Mouse (Mus musculus) left cerebral cortex, adult 6 months (tissue): ENCODE measurements around the gene Olfr1444. TPM values are rescaled to one million over a fixed set of nuclear protein-coding genes. Genes with fewer than 3 reads are reported as not detected.

Experiments
- long read RNA-seq, 2 experiments: library from polyadenylated mRNA; unstranded; transcript quantifications; one replicate each; pipeline ENCODE4 v2.0.0; 2019 to 2020
- polyA plus RNA-seq: library from polyadenylated mRNA; unstranded; fragments of <200 nt; fragmentation: Nextera tagmentation; gene quantifications from 2 replicates; pipeline ENCODE4 v1.2.3, GENCODE M21; 2021

Gene Olfr1444
- polyA plus RNA-seq = not detected in 2 replicates
- long read RNA-seq, experiment 1 = 0 reads
- long read RNA-seq, experiment 2 = 0 reads

DNA sequence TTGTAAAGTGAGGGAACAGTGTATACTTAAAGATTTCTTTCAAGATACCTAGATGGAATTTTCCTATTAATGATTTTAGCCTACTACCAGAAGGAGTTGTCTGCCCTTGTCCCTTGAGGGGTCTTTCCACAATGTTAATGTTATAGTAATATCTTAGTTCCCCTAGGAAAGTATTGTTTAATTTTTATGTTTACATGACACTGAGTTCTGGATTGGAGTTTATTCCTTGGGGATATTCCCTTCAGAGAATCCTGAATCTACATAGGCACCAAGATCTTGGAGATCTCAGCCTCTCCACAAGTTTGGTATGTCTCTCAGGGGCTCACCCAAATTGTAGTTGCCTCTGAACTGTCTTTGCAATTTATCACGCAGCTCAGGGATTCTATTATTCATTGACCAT, at the start of gene Olfr1444:
TSS of gene Olfr1444 (plus strand) at position 301 of the 400 bp plus-strand sequence.

DNA sequence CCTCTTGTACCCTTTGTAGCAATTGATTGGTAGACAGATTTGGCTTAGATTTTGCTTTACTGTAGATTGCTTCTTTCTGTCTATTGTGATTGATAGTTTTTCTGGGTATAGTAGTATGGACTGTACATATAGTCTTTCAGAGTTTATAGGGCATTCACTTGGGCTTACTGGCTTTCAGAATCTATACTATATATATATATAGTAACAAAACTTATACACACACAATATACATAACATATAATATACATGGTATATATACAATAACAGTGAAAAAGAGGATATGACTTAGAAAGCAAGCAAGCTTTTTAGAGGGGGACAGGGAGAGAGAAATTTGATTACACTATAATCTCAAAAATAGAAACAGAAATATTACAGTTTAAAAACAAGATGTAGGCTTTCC, 10.7 kb upstream of the Olfr1444 start, which contains the start of gene Gm5244:
TSS of gene Gm5244 (plus strand) at position 301 of the 400 bp plus-strand sequence.

DNA sequence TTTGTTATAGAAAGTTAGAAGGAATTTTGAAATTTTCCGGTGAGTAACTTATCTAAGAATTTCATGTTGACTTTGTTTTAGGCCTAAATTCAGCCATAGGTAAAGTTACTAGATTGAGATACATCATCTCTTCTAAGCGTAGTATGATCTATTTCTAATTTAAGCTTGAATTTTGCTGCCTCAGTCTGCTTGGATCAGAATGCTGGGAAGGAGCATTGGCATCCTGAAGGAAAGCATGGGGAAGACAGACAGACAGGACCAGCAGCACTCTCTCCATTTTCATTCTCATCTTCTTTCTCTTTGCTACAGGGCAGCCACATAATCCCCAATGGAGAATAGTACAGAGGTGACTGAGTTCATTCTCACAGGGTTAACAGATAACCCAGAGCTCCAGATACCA, 26.5 kb downstream of the Olfr1444 start, which contains the start of gene Olfr1445:
TSS of gene Olfr1445 (plus strand) at position 301 of the 400 bp plus-strand sequence.

DNA sequence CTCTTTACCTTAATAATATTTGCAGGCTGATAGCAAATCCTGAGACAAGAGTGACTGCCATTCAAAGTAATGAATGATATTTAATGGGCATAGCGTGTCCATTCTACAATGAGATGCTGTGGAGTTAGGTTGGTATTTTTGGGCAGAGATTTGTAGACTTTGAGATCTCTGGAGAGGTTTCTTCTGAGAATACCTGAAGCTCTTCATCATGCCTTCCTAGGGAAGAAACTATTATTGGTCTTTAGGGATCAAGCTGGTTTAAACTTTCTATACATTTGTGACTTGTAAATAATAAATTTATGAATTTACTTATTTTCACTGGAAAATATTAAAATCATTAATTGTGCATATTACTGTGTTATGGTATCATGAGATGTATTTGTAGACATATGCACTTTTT, 36.3 kb downstream of the Olfr1444 start, which contains the start of gene Olfr1446:
TSS of gene Olfr1446 (minus strand) at position 101 of the 400 bp plus-strand sequence.

DNA sequence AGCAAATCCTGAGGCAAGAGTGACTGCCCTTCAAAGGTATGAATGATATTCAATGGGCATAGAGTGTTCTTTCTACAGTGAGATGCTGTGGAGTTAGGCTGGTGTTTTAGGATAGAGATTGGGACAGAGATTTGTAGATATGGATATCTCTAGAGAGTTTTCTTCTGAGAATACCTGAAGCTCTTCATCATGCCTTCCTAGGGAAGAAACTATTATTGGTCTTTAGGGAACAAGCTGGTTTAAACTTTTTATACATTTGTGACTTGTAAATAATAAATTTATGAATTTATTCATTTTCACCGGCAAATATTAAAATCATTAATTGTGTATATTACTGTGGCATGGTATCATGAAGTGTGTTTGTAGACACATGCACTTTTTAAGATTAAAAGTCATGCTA, 46.6 kb downstream of the Olfr1444 start, which contains the start of gene Olfr1447:
TSS of gene Olfr1447 (minus strand) at position 101 of the 400 bp plus-strand sequence.

Other genes starting within 250 kb of the Olfr1444 start
- gene Glyat, start 224.0 kb upstream of the Olfr1444 start, polyA plus RNA-seq = not detected in 2 replicates
- gene Olfr1442, start 186.8 kb upstream of the Olfr1444 start, polyA plus RNA-seq = not detected in 2 replicates
- not detected in 2 replicates for gene Olfr1443, start 179.2 kb upstream of the Olfr1444 start, polyA plus RNA-seq
- gene Keg1, start 161.5 kb upstream of the Olfr1444 start, polyA plus RNA-seq = not detected in 2 replicates
- gene Cntf, start 91.7 kb upstream of the Olfr1444 start, polyA plus RNA-seq = 0.56 and 1.0 TPM in 2 replicates
- 8.9 and 9.6 TPM in 2 replicates for gene Zfp91, start 61.2 kb upstream of the Olfr1444 start, polyA plus RNA-seq
- 2.2 and 2.9 TPM in 2 replicates for gene Lpxn, start 61.1 kb upstream of the Olfr1444 start, polyA plus RNA-seq
- not detected in 2 replicates for gene Gm5244, start 10.6 kb upstream of the Olfr1444 start, polyA plus RNA-seq
- not detected in 2 replicates for gene Olfr1445, start 26.6 kb downstream of the Olfr1444 start, polyA plus RNA-seq
- not detected in 2 replicates for gene Olfr1446, start 36.2 kb downstream of the Olfr1444 start, polyA plus RNA-seq
- not detected in 2 replicates for gene Olfr1447, start 46.5 kb downstream of the Olfr1444 start, polyA plus RNA-seq
- gene Olfr1448, start 67.1 kb downstream of the Olfr1444 start, polyA plus RNA-seq = not detected in 2 replicates
- not detected in 2 replicates for gene Olfr1449, start 73.6 kb downstream of the Olfr1444 start, polyA plus RNA-seq
- gene Olfr1450, start 93.0 kb downstream of the Olfr1444 start, polyA plus RNA-seq = not detected in 2 replicates
- not detected in 2 replicates for gene Olfr1451, start 137.7 kb downstream of the Olfr1444 start, polyA plus RNA-seq
- not detected in 2 replicates for gene Olfr1453, start 171.0 kb downstream of the Olfr1444 start, polyA plus RNA-seq
- not detected in 2 replicates for gene Olfr1454, start 203.3 kb downstream of the Olfr1444 start, polyA plus RNA-seq
- gene Olfr1457, start 240.6 kb downstream of the Olfr1444 start, polyA plus RNA-seq = not detected in 2 replicates
- not detected in 2 replicates for gene Olfr1458, start 249.5 kb downstream of the Olfr1444 start, polyA plus RNA-seq